Mouse (Mus musculus): Measurements from ENCODE around the gene Dclre1c. TPM values are rescaled to one million over a fixed set of nuclear protein-coding genes. Genes with fewer than 3 reads are reported as not detected.

The Dclre1c gene
- polyA plus RNA-seq, 1 experiment from 2014 or later = 6.5 TPM

GRCm38 (mm10) chr2:3480239-3480638 is 56.3 kb downstream of the Dclre1c start:
- Histone ChIP-seq H3K36me3 (no peaks in the 10 kb centered on the region), H3K4me2 (no peak overlapping the region), H3K27me3 (no peaks in the 10 kb centered on the region), H3K27ac (no peak overlapping the region), H3K4me1 (no peaks in the 10 kb centered on the region), H3K9ac (no peak overlapping the region), H3K4me3 (replicated peaks) (no peak overlapping the region), H3K9me3 (replicated peaks) (no peaks in the 10 kb centered on the region)
- WGBS = 85% methylated on average over 3 of the region's 3 CpGs
- ATAC-seq (replicated peaks; ENCODE audit: low FRiP score) = no peak

GRCm38 (mm10) chr2:3489816-3490215 is 65.9 kb downstream of the Dclre1c start:
- no peaks in the 10 kb centered on the region for H3K4me1 ChIP-seq
- H3K27me3 ChIP-seq = no peaks in the 10 kb centered on the region
- peaks cover 56% of the 10 kb centered on the region for H3K36me3 ChIP-seq
- 90% methylated on average over 3 of the region's 3 CpGs for WGBS
- no peaks in the 10 kb centered on the region for H3K9me3 ChIP-seq (replicated peaks)
- no peak for ATAC-seq (replicated peaks; ENCODE audit: low FRiP score)
- no peak overlapping the region for H3K9ac ChIP-seq
- H3K4me3 ChIP-seq (replicated peaks) = no peak overlapping the region
- H3K27ac ChIP-seq = no peak overlapping the region
- H3K4me2 ChIP-seq = no peak overlapping the region

GRCm38 (mm10) chr2:3493833-3494409 is 70.0 kb downstream of the Dclre1c start:
- H3K4me1 ChIP-seq = no peaks in the 10 kb centered on the region
- H3K4me2 ChIP-seq = no peak overlapping the region
- H3K27ac ChIP-seq = no peak overlapping the region
- ATAC-seq (replicated peaks; ENCODE audit: low FRiP score) = no peak
- WGBS = 82% methylated on average over 3 of the region's 3 CpGs
- H3K9ac ChIP-seq = no peak overlapping the region
- H3K36me3 ChIP-seq = peaks cover 88% of the 10 kb centered on the region
- no peak overlapping the region for H3K4me3 ChIP-seq (replicated peaks)
- no peaks in the 10 kb centered on the region for H3K9me3 ChIP-seq (replicated peaks)
- no peaks in the 10 kb centered on the region for H3K27me3 ChIP-seq

- no peak overlapping the region for H3K9ac ChIP-seq
- H3K4me1 ChIP-seq = no peaks in the 10 kb centered on the region
- peaks cover 80% of the 10 kb centered on the region for H3K36me3 ChIP-seq
- 93% methylated on average over 6 of the region's 6 CpGs for WGBS
- no peak for ATAC-seq (replicated peaks; ENCODE audit: low FRiP score)
- H3K27me3 ChIP-seq = no peaks in the 10 kb centered on the region
- H3K9me3 ChIP-seq (replicated peaks) = no peaks in the 10 kb centered on the region
- H3K27ac ChIP-seq = no peak overlapping the region
- H3K4me2 ChIP-seq = no peak overlapping the region
- no peak overlapping the region for H3K4me3 ChIP-seq (replicated peaks)
Observed at GRCm38 (mm10) chr2:3499543-3499942, 75.6 kb downstream of the Dclre1c start.

- WGBS = 94% methylated on average over 5 of the region's 5 CpGs
- no peaks in the 10 kb centered on the region for H3K4me1 ChIP-seq
- H3K4me3 ChIP-seq (replicated peaks) = no peak overlapping the region
- H3K9ac ChIP-seq = no peak overlapping the region
- H3K4me2 ChIP-seq = no peak overlapping the region
- no peak overlapping the region for H3K27ac ChIP-seq
- H3K36me3 ChIP-seq = peaks cover 79% of the 10 kb centered on the region
- no peak for ATAC-seq (replicated peaks; ENCODE audit: low FRiP score)
- no peaks in the 10 kb centered on the region for H3K27me3 ChIP-seq
- no peaks in the 10 kb centered on the region for H3K9me3 ChIP-seq (replicated peaks)
Observed at GRCm38 (mm10) chr2:3500886-3501285, 77.0 kb downstream of the Dclre1c start.

- Histone ChIP-seq H3K27me3 (no peaks in the 10 kb centered on the region), H3K4me2 (peak overlapping the region; percentile 77), H3K36me3 (peaks cover 40% of the 10 kb centered on the region), H3K4me1 (peaks cover 16% of the 10 kb centered on the region), H3K27ac (peak overlapping the region; percentile 81), H3K4me3 (replicated peaks) (peak overlapping the region; percentile 76), H3K9me3 (replicated peaks) (no peaks in the 10 kb centered on the region), H3K9ac (peak overlapping the region; percentile 83)
- ATAC-seq (replicated peaks; ENCODE audit: low FRiP score) = no peak; the same call in 1 of the 2 replicates
- under 1% methylated on average over 15 of the region's 15 CpGs for WGBS
Observed at GRCm38 (mm10) chr2:3512076-3512475, 88.1 kb downstream of the Dclre1c start.

- peaks cover 16% of the 10 kb centered on the region for H3K4me1 ChIP-seq
- peak within 1 kb of the TSS; percentile 83 for H3K9ac ChIP-seq
- ATAC-seq (replicated peaks; ENCODE audit: low FRiP score) = peak; percentile 100
- peak within 1 kb of the TSS; percentile 76 for H3K4me3 ChIP-seq (replicated peaks)
- WGBS = under 1% methylated on average over 60 of the region's 60 CpGs
- H3K9me3 ChIP-seq (replicated peaks) = no peaks in the 10 kb centered on the region
- H3K27me3 ChIP-seq = no peaks in the 10 kb centered on the region
- peaks cover 32% of the 10 kb centered on the region for H3K36me3 ChIP-seq
- peak within 1 kb of the TSS; percentile 77 for H3K4me2 ChIP-seq
- peak within 1 kb of the TSS; percentile 81 for H3K27ac ChIP-seq
Observed at GRCm38 (mm10) chr2:3512552-3513454, 88.9 kb downstream of the Dclre1c start, which contains the start of the genes Gm45902, Hspa14 and Cdnf. TSS of gene Gm45902 (minus strand) at chr2:3512790. TSS of gene Hspa14 (minus strand) at chr2:3512814. TSS of gene Cdnf (plus strand) at chr2:3513030.

Other genes starting within 250 kb of the Dclre1c start
- 44.6 and 45.8 TPM in 2 replicates for gene Nmt2, start 139.9 kb upstream of the Dclre1c start, polyA plus RNA-seq (2015; fragmentation: Nextera tagmentation; extraction: Ambion mirVana)
- gene Rpp38, start 91.5 kb upstream of the Dclre1c start, polyA plus RNA-seq (2015; fragmentation: Nextera tagmentation; extraction: Ambion mirVana) = 19.9 and 20.3 TPM in 2 replicates
- gene Acbd7, start 88.0 kb upstream of the Dclre1c start, polyA plus RNA-seq (2015; fragmentation: Nextera tagmentation; extraction: Ambion mirVana) = 0.65 and 1.0 TPM in 2 replicates
- not detected in 2 replicates for gene Olah, start 26.9 kb upstream of the Dclre1c start, polyA plus RNA-seq (2015; fragmentation: Nextera tagmentation; extraction: Ambion mirVana)
- gene Meig1, start 1.5 kb upstream of the Dclre1c start, polyA plus RNA-seq (2015; fragmentation: Nextera tagmentation; extraction: Ambion mirVana) = not detected in 2 replicates
- gene Suv39h2, start 50.9 kb downstream of the Dclre1c start, polyA plus RNA-seq (2015; fragmentation: Nextera tagmentation; extraction: Ambion mirVana) = 18.5 and 21.5 TPM in 2 replicates
- 5.8 TPM in 2 replicates for gene Gm45902, start 88.7 kb downstream of the Dclre1c start, polyA plus RNA-seq (2015; fragmentation: Nextera tagmentation; extraction: Ambion mirVana)
- gene Hspa14, start 88.7 kb downstream of the Dclre1c start, polyA plus RNA-seq (2015; fragmentation: Nextera tagmentation; extraction: Ambion mirVana) = 116 and 118 TPM in 2 replicates
- gene Cdnf, start 88.9 kb downstream of the Dclre1c start, polyA plus RNA-seq (2015; fragmentation: Nextera tagmentation; extraction: Ambion mirVana) = 0.12 and 0.19 TPM in 2 replicates
- 58.7 and 59.9 TPM in 2 replicates for gene Fam107b, start 146.4 kb downstream of the Dclre1c start, polyA plus RNA-seq (2015; fragmentation: Nextera tagmentation; extraction: Ambion mirVana)